Mouse (Mus musculus) natural killer cell, adult 2 months (primary cell): ENCODE measurements around the gene Htr5b.
A peak's percentile ranks its signal among the peaks of the same experiment; 100 is the strongest.

ENCODE experiments used
- DNase-seq, 2 experiments: peaks; one replicate each; pipeline ENCODE4 v3.0.0; 2022; ENCODE audit warnings: low spot score in 2 of 2

The Htr5b gene

DNA sequence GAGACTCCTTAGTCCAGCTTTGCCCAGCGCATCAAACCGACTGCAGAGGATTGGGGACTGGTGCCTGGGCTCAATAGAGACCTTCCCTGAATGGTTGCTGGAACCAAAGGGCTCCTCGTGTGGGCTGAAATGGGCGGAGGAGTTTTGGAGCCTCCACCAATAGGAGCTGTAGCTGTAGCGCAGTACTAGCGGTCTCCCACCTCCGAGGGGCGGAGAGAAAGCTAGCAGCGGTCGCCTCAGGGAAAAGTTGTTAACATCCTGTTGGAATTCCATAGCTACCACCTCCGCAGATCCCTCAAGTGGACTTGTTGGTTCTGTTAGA is at the start of gene Htr5b:
Htr5b (minus strand) TSS at position 67 of the 322 bp plus-strand sequence.
- no peak for DNase-seq

DNA sequence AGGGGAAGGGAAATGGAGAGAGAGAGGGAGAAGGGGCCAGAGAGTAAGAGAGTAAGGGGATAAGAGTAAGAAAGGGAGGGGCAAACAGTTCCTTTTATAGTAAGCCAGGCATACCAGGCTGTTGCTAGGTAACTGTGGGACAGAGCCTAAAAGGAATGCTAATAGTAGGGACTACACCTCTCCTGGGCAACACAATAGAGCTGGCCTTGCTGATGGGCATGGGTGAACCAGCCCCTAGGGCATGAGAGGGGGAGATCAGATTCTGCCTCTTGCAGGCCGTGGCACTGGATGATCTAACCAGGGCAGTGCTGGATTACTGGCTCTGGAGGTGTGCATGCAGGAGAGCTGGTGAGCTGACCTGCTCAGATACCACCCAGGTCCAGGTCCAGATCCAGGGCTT is 49.2 kb upstream of the Htr5b start:
- no peak for DNase-seq

DNA sequence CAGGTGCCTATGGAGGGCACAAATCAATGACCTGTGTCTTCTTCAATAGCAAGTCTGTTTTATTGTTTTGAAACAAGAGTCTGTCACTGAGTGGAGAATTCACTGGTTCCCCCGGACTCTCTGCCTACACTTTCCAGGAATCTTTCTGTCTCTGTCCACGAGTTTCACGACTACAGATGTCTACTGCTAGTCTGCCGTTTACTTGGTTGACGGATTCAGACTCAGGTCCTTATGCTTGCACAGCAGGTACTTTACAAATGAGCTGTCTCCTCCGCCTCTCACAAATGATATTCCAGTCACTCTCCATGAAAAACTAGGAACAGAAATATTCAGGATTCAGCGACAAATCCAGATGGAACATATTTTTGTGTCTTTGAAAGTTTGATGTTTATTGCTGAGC is 42.3 kb upstream of the Htr5b start:
- no peak for DNase-seq

DNA sequence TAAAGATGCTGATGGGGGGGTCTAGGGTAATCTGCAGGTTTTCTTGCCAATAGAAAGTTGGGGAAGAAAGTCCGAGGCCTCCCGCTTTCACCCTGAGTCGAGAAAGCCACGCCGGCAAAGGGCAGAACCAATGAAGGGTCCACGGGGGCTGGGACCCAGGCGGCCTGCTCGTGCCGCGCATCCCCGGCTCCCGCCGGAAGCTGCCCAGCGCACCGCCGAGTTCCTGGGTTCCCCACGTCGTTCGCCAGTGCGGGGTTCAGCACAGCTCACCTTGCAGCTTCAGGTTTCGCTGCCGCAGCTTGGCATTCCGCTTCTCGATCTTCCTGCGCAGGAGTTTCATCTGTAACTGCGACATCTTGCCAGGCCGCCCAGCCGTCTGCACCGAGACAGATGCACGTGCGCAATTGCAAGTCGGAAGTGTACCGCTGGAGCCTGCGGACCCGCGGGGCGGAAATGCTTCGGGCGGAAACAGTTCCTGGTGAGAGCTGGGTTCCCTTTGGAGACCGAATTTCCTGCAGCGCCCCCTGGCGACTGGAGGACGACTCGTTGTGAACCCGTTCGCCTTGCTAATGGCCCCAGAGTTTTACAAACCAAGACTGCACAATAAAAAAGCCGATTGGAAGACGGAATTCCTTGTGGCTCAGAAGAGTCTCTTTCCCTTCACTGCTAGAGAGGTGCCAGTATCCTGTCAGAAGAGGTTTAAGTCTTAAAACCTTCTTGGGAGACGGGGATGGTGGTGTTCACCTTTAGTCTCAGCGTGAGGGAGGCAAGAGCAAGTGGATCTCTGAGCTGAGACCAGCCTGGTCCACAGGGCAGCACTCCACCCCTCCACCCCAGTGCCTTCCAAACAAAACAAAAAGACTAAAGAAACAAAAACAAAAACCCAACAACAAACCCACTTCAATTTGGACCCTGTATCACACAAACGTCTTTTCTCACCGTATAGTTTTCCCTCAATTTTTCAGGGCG is 39.5 kb upstream of the Htr5b start, which contains the start of gene Ddx18:
Ddx18 (minus strand) TSS at position 469 of the 969 bp plus-strand sequence.
- peak; percentile 91 to 95 for DNase-seq

GRCm38 (mm10) chr1:121557861-121558260 is 29.6 kb upstream of the Htr5b start:
- DNase-seq, result no peak

DNA sequence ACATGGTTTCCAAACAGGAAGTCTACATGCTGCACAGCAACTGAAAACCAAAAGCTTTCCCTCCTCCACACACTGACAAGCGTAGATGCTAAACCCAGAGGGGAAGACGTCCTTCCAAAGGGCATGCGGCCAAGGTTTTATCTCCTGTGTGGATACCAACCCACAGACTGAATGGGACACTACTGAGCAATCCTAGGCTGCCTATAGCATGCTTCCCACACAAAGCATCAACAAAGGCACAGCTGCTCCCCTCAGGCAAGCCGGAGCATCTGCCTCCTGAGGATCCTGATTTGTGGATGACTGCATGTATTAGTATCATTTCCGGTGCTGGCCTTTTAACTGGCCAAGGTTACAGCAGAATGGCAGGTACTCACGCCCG is 23.2 kb upstream of the Htr5b start:
- no peak for DNase-seq

GRCm38 (mm10) chr1:121550801-121551456 is 22.7 kb upstream of the Htr5b start:
- no peak for DNase-seq

DNA sequence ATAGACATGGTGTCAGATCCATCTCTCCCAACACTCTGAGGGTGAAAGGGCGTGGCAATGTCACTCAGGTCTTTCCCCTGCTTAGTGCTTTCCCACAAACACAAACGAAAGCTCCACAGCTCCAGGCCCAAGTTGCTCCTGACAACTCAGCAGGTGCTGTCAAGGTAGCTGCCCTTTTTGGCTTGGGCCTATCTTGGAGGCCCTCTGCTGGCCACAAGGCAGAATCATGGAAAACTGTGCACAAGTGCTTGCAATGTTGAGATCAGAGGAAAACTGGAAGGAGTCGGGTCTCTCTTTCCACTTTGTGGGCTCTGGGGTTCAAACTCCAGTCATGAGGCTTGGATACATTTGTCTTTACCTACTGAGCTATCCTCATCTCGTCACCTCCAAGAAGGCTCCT is 21.2 kb upstream of the Htr5b start:
- no peak for DNase-seq

DNA sequence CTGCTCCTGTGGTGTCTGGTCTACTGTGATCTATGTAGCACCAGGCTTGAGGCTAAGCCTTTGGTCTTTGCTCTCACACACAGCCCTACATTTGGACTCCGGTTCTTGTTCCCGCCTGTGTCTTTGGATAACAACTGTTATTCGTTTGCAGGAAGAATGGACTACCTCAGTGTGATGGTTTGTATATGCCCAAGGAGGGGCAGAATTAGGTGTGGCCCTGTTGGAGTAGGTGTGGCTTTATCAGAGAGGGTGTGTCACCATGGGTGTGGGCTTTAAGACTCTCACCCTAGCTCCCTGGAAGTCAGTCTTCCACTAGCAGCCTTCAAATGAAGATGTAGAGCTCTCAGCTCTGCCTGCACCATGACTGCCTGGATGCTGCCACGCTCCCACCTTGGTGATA is 20.4 kb upstream of the Htr5b start:
- DNase-seq, result no peak

DNA sequence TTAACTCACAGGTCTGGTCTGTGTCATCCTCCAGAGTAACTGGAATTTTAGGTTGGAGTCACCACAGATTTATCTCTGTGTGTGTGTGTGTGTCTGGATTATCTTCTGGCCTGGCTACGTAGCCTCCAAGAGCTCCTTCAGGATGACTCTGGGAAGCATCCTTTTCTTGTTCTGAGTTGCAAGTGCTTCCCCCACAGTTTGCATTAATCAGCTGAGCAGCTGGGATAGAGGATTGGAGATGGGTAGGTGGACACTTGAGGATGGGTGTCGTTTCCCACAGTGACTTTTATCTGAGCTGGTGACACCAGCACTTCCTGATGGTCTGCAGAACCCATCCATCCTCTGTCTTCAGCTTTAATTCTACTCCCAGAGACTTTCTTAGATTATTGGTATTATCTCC is 18.6 kb upstream of the Htr5b start:
- DNase-seq, result no peak

DNA sequence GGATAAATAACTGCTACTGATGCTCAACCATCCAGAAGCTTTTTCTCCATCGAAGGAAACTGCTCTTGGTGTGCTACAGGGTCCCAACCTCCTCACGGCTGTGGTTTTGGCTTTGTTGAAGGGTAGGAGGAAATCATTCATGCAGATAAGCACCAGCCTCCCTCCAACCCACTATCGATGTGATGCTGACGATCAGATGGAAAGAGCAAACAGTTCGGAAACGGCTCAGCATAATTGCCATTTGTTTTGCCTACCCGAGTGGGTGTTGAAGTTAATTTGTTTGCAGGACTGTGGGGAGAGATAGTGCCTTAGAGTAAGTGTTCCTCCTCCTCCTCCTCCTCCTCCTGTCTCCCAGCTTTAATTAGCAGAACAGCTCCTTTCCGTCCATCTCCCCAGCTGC is 12.1 kb upstream of the Htr5b start:
- DNase-seq, result no peak

- DNase-seq, result no peak
Observed at GRCm38 (mm10) chr1:121531439-121531838, 3.2 kb upstream of the Htr5b start.

DNA sequence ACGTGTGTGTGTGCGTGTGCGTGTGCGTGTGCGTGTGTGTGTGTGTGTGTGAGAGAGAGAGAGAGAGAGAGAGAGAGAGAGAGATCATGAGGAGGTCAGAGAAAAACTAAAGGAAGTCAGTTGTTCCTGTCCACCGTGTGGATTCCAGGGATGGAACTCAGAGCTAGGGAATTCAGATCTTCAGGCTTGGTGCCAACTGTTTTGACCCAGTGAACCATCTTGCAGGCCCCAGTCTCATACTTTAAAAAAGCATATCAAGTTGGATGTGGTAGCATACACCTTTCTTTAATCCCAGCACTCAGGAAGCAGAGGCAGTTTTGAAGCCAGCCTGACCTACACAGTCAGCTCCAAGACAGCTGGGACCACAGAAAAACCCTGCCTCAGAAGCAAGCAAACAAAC is 1.0 kb upstream of the Htr5b start:
- DNase-seq, result no peak

DNA sequence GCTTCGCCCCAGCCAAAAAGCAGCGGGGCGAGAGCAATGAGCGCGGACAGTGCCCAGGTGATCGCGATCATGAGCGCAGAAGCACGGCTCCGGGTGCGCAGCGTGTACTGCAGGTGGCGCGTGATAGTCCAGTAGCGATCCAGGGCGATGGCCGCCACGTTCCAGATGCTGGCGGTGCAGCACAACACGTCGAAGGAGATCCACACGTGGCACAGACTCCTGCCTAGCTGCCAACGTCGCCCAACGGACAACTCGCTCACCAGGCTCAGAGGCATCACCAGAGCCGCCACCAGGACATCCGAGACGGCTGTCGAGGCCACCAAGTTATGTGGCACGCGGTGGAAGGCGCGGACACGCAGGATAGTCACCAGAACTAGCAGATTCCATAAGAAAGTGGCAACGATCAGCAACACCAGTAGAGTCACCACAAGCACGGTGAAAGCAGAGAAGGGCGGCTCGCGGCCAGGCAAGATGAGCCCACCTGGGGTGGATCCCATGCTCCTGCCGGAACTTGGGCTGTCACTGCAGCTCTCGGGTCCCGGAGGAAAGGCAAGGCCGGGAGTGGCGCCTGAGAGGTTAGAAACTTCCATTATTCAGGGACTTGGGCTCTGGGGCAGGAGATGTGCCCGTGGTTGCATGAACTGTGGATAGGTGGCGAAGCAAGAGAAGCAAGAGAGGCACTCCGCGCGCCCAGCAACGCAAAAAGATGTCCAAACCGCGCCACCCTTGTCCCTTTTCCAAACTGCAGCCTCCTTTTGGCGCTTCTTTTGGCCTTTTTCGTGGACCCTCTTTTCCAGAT is 466 bp downstream of the Htr5b start:
- DNase-seq, result no peak

DNA sequence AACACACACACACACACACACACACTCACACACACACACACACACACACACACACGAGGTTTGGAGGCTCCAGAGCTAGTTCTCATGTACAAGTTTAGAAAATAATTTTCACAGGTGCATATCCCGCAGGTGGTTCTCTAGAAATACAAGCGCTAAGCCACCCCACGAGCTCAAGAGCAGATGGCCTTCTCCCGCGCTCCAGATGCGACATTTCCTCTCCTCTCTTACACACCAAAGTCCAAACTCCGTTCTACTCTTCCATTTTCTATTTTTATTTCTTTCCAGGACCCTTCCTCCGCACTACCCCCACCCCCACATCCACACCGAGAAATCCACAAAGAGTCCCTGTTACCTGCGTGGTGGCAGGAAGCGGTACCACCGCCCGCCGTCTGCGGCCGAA is 1.2 kb downstream of the Htr5b start:
- no peak for DNase-seq

DNA sequence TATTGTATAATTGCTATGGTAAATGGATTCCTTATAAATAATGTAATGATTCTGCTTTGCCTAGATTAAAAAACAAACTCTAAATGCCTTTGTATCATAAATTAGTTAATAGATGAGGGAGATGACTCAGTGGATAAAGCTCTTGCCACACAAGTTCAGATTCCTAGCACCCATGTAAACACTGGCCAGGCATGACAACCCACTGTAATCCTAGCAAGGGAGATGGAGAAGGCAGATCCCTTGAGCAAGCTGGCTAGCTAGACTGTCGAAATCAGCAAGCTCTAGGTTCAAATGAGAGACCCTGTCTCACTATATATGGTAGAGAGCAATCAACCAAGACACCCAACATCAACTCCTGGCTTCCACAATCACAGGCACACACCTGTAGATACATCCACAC is 9.7 kb downstream of the Htr5b start:
- DNase-seq, result no peak

DNA sequence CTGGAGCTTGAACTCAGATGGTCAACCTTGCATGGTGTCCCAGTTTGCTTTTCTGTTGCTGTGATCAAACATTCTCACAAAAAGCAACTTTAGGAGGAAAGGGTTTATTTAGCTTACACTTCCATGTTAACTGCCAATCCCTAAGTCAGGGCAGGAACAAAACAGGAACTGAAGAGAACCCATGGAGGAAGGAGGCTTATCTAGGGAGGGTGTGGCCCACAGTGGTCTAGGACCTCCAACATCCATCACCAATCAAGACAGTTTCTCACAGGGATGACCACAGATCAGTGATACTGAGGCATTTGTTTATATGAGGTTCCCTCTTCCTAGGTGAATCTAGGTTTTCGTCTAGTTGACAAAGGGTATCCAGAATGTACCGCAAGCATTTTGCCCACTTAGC is 16.3 kb downstream of the Htr5b start:
- DNase-seq, result no peak

- DNase-seq, result no peak
Observed at GRCm38 (mm10) chr1:121511186-121511585, 17.1 kb downstream of the Htr5b start.

GRCm38 (mm10) chr1:121510420-121511140 is 17.7 kb downstream of the Htr5b start:
- no peak for DNase-seq

- no peak for DNase-seq
Observed at GRCm38 (mm10) chr1:121508729-121509128, 19.5 kb downstream of the Htr5b start.

GRCm38 (mm10) chr1:121497093-121497492 is 31.2 kb downstream of the Htr5b start:
- DNase-seq, result no peak

- no peak for DNase-seq
Observed at GRCm38 (mm10) chr1:121490241-121490640, 38.0 kb downstream of the Htr5b start.
